Mouse (Mus musculus) neural tube, embryonic 13.5 days (tissue): ENCODE results near the gene 1700014D04Rik. TPM values are rescaled to one million over a fixed set of nuclear protein-coding genes. Genes with fewer than 3 reads are reported as not detected.
"Not testable (repeated sequence)": the region's sequence is repeated elsewhere in the genome, so short reads cannot be mapped to it uniquely, and the experiment has no call there.

Experiments
- ATAC-seq: fragments of 200-750 bp; cut with Nextera tagmentation; 2 replicates; pipeline ENCODE4 v1.8.0; 2017; ENCODE audit warnings: low read depth, mild to moderate bottlenecking, moderate TSS enrichment, moderate library complexity
- H3K27ac ChIP-seq: fragments of 300-500 bp; sonication (generic); replicated peaks from 2 replicates; pipeline ENCODE4 v1.5.1; 2015; ENCODE audit warnings: moderate library complexity, mild to moderate bottlenecking, inconsistent platforms
- H3K27me3 ChIP-seq: fragments of 300-500 bp; sonication (generic); 2 replicates; pipeline ENCODE4 v1.6.1; 2015; ENCODE audit warnings: mild to moderate bottlenecking, inconsistent platforms
- H3K36me3 ChIP-seq: fragments of 300-500 bp; sonication (generic); 2 replicates; pipeline ENCODE4 v1.6.1; 2015; ENCODE audit warnings: mild to moderate bottlenecking, inconsistent platforms
- H3K4me1 ChIP-seq: fragments of 300-500 bp; sonication (generic); replicated peaks from 2 replicates; pipeline ENCODE4 v1.6.1; 2015; ENCODE audit warnings: inconsistent platforms
- H3K4me2 ChIP-seq: fragments of 300-500 bp; sonication (generic); 2 replicates; pipeline ENCODE4 v1.6.1; 2015; ENCODE audit warnings: inconsistent platforms, mild to moderate bottlenecking, moderate library complexity
- H3K4me3 ChIP-seq: fragments of 300-500 bp; sonication (generic); 2 replicates; pipeline ENCODE4 v1.5.1; 2015; ENCODE audit warnings: mild to moderate bottlenecking, inconsistent platforms
- H3K9ac ChIP-seq: fragments of 300-500 bp; sonication (generic); 2 replicates; pipeline ENCODE4 v1.6.1; 2015; ENCODE audit warnings: moderate library complexity, mild to moderate bottlenecking, inconsistent platforms
- H3K9me3 ChIP-seq: fragments of 300-500 bp; sonication (generic); 2 replicates; pipeline ENCODE4 v1.6.1; 2016; ENCODE audit warnings: inconsistent platforms
- WGBS: fragments of 180-500 bp; shearing (Covaris S2); methylation state at CpG from one replicate; pipeline ENCODE4 v1.1.7; 2015; 5-methylcytosine and 5-hydroxymethylcytosine counted together
- polyA plus RNA-seq: library from polyadenylated mRNA; unstranded; fragments of >200 nt; fragmentation: Nextera tagmentation; extraction: Ambion mirVana; gene quantifications from 2 replicates; pipeline ENCODE4 v1.2.1, GENCODE M21; 2015

Gene 1700014D04Rik
- polyA plus RNA-seq, 1 experiment from 2014 or later = 0.17 TPM

GRCm38 (mm10) chr13:59768531-59768930, 22.0 kb upstream of the 1700014D04Rik start:
- Histone ChIP-seq H3K4me1 (peaks cover 48% of the 10 kb centered on the region), H3K4me3 (peak overlapping the region; percentile 89), H3K27me3 (no peaks in the 10 kb centered on the region), H3K27ac (no peak overlapping the region), H3K9me3 (no peaks in the 10 kb centered on the region), H3K36me3 (peaks cover 16% of the 10 kb centered on the region), H3K9ac (peak overlapping the region; percentile 88), H3K4me2 (peak overlapping the region; percentile 65)
- 41% methylated on average over 13 of the region's 13 CpGs for WGBS
- ATAC-seq = no peak

GRCm38 (mm10) chr13:59766786-59767515, 20.4 kb upstream of the 1700014D04Rik start:
- Histone ChIP-seq H3K36me3 (peaks cover 11% of the 10 kb centered on the region), H3K4me3 (0 out of 2 replicates have a peak overlapping the region, but pooled peaks have one; percentile 2), H3K9ac (peak overlapping the region; percentile 26; the same call in 1 of the 2 replicates), H3K27me3 (no peaks in the 10 kb centered on the region), H3K4me1 (peaks cover 48% of the 10 kb centered on the region), H3K27ac (no peak overlapping the region), H3K9me3 (no peaks in the 10 kb centered on the region), H3K4me2 (peak overlapping the region; percentile 20)
- 67% methylated on average over 11 of the region's 11 CpGs for WGBS
- ATAC-seq = no peak

- peaks cover 51% of the 10 kb centered on the region for H3K36me3 ChIP-seq
- no peaks in the 10 kb centered on the region for H3K27me3 ChIP-seq
- H3K27ac ChIP-seq = no peak overlapping the region
- no peak for ATAC-seq
- no peak overlapping the region for H3K4me2 ChIP-seq
- no peak overlapping the region for H3K4me3 ChIP-seq
- 95% methylated on average over 7 of the region's 7 CpGs for WGBS
- H3K4me1 ChIP-seq = peaks cover 23% of the 10 kb centered on the region
- H3K9me3 ChIP-seq = no peaks in the 10 kb centered on the region
- no peak overlapping the region for H3K9ac ChIP-seq
Measured at GRCm38 (mm10) chr13:59762791-59763190, 16.2 kb upstream of the 1700014D04Rik start.

GRCm38 (mm10) chr13:59756906-59757305, 10.4 kb upstream of the 1700014D04Rik start:
- WGBS = 96% methylated on average over 7 of the region's 7 CpGs
- Histone ChIP-seq H3K4me2 (no peak overlapping the region), H3K4me3 (no peak overlapping the region), H3K27ac (no peak overlapping the region), H3K27me3 (no peaks in the 10 kb centered on the region), H3K4me1 (no peaks in the 10 kb centered on the region), H3K9me3 (no peaks in the 10 kb centered on the region), H3K36me3 (peaks cover 72% of the 10 kb centered on the region), H3K9ac (no peak overlapping the region)
- ATAC-seq = no peak

- no peak overlapping the region for H3K4me3 ChIP-seq
- WGBS = 89% methylated on average over 12 of the region's 12 CpGs
- no peak overlapping the region for H3K27ac ChIP-seq
- H3K9me3 ChIP-seq = no peaks in the 10 kb centered on the region
- H3K9ac ChIP-seq = no peak overlapping the region
- peaks cover 13% of the 10 kb centered on the region for H3K36me3 ChIP-seq
- no peaks in the 10 kb centered on the region for H3K4me1 ChIP-seq
- H3K27me3 ChIP-seq = no peaks in the 10 kb centered on the region
- H3K4me2 ChIP-seq = no peak overlapping the region
- ATAC-seq = no peak
Measured at GRCm38 (mm10) chr13:59750310-59750709, 3.8 kb upstream of the 1700014D04Rik start.

GRCm38 (mm10) chr13:59746164-59746563, 388 bp downstream of the 1700014D04Rik start:
- Histone ChIP-seq H3K9ac (no peak overlapping the region), H3K27me3 (no peaks in the 10 kb centered on the region), H3K9me3 (no peaks in the 10 kb centered on the region), H3K4me1 (no peaks in the 10 kb centered on the region), H3K27ac (no peak overlapping the region), H3K36me3 (no peaks in the 10 kb centered on the region), H3K4me2 (no peak overlapping the region), H3K4me3 (no peak overlapping the region)
- 72% methylated on average over 6 of the region's 6 CpGs for WGBS
- ATAC-seq = no peak

GRCm38 (mm10) chr13:59745462-59745861, 1.1 kb downstream of the 1700014D04Rik start:
- Histone ChIP-seq H3K9ac (no peak overlapping the region), H3K4me1 (no peaks in the 10 kb centered on the region), H3K27ac (no peak overlapping the region), H3K9me3 (no peaks in the 10 kb centered on the region), H3K36me3 (no peaks in the 10 kb centered on the region), H3K4me3 (no peak overlapping the region), H3K4me2 (no peak overlapping the region), H3K27me3 (no peaks in the 10 kb centered on the region)
- WGBS = 90% methylated on average over 6 of the region's 6 CpGs
- ATAC-seq = no peak

GRCm38 (mm10) chr13:59741697-59742096, 4.9 kb downstream of the 1700014D04Rik start:
- Histone ChIP-seq H3K27me3 (no peaks in the 10 kb centered on the region), H3K4me1 (no peaks in the 10 kb centered on the region), H3K4me2 (no peak overlapping the region), H3K4me3 (no peak overlapping the region), H3K27ac (no peak overlapping the region), H3K9ac (no peak overlapping the region), H3K9me3 (no peaks in the 10 kb centered on the region), H3K36me3 (no peaks in the 10 kb centered on the region)
- WGBS = 80% methylated on average over 10 of the region's 10 CpGs
- no peak for ATAC-seq

- Histone ChIP-seq H3K36me3 (no peaks in the 10 kb centered on the region), H3K4me1 (no peaks in the 10 kb centered on the region), H3K4me3 (no peak overlapping the region), H3K27ac (no peak overlapping the region), H3K9ac (no peak overlapping the region), H3K27me3 (no peaks in the 10 kb centered on the region), H3K9me3 (no peaks in the 10 kb centered on the region), H3K4me2 (no peak overlapping the region)
- ATAC-seq = no peak
- 90% methylated on average over 11 of the region's 11 CpGs for WGBS
Measured at GRCm38 (mm10) chr13:59741096-59741495, 5.5 kb downstream of the 1700014D04Rik start.

GRCm38 (mm10) chr13:59739397-59739796, 7.2 kb downstream of the 1700014D04Rik start:
- Histone ChIP-seq H3K4me1 (no peaks in the 10 kb centered on the region), H3K4me2 (no peak overlapping the region), H3K4me3 (no peak overlapping the region), H3K9ac (no peak overlapping the region), H3K27me3 (no peaks in the 10 kb centered on the region), H3K9me3 (no peaks in the 10 kb centered on the region), H3K36me3 (no peaks in the 10 kb centered on the region), H3K27ac (no peak overlapping the region)
- WGBS = 89% methylated on average over 4 of the region's 4 CpGs
- ATAC-seq = no peak

- no peak for ATAC-seq
- 83% methylated on average over 2 of the region's 2 CpGs for WGBS
Measured at GRCm38 (mm10) chr13:59738455-59738854, 8.1 kb downstream of the 1700014D04Rik start.

GRCm38 (mm10) chr13:59735190-59735589, 11.4 kb downstream of the 1700014D04Rik start:
- Histone ChIP-seq H3K4me1 (no peaks in the 10 kb centered on the region), H3K9ac (no peak overlapping the region), H3K27me3 (no peaks in the 10 kb centered on the region), H3K4me2 (no peak overlapping the region), H3K27ac (no peak overlapping the region), H3K9me3 (no peaks in the 10 kb centered on the region), H3K4me3 (no peak overlapping the region), H3K36me3 (no peaks in the 10 kb centered on the region)
- 29% methylated on average over 3 of the region's 3 CpGs for WGBS
- 0 out of 2 replicates have a peak, but pooled peaks have one; percentile 40 for ATAC-seq

More at GRCm38 (mm10) chr13:59738455-59738854, 8.1 kb downstream of the 1700014D04Rik start:
- Histone ChIP-seq H3K4me3 (no peak overlapping the region), H3K4me2 (no peak overlapping the region), H3K4me1 (no peaks in the 10 kb centered on the region), H3K9me3 (no peaks in the 10 kb centered on the region), H3K27ac (no peak overlapping the region), H3K27me3 (no peaks in the 10 kb centered on the region), H3K9ac (no peak overlapping the region), H3K36me3 (no peaks in the 10 kb centered on the region)

- not testable (repeated sequence) for H3K4me2 ChIP-seq, H3K4me3 ChIP-seq, ATAC-seq, H3K4me1 ChIP-seq, H3K36me3 ChIP-seq, H3K9ac ChIP-seq, H3K9me3 ChIP-seq, H3K27me3 ChIP-seq, H3K27ac ChIP-seq
- WGBS = 39% methylated on average over 6 of the region's 6 CpGs
Measured at GRCm38 (mm10) chr13:59734347-59734746, 12.2 kb downstream of the 1700014D04Rik start.
